Mouse (Mus musculus): ENCODE measurements around the gene Col12a1. TPM values are rescaled to one million over a fixed set of nuclear protein-coding genes. Genes with fewer than 3 reads are reported as not detected.

Col12a1 gene
- 71.3 and 97.8 TPM in 2 replicates for polyA plus RNA-seq (2015; fragmentation: Nextera tagmentation; extraction: Ambion mirVana)

DNA sequence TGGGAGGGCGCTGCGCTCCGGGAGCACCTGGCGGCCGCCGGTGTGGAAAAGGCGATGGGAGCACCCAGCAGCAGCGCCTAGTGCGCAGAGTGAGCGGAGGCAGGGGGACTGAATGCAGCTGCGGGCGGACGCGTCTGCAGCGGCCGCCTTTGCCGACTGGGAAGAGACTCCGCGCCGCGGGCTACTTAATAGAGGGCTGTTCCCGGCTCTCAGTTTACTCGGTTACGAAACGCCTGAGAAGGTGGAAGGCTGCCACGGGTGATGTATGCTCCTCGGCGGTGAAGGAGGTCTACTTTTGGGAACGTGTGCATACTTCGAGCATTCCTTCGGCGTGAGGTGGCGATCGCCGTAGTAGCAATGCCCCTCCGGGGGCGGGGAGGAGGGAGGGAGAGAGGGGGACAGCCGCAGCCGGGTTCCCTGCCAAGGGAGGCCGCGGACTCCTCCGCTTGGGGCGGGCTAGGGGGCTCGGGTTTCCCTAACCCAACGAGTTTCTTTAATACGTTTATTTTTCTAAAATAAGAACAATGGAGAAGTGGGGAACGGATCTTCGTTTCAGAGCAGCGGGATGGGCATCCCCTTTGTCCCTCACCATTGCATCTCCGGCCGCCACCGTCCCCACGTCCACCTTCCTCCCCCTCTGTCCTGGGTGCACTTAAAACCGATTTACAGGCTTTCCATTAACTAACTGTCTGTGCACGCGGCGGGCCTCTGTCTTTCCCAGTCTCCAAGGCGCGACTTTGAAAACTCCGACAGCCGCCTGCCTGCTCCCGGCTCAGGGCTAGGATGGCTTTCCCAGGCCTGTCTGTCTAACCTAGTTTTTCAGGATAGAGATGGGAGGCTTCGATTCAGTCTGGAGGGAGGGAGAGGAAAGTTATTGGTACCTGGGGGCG, at the start of gene Col12a1:
Gene Col12a1, minus strand, starts transcription at position 351 of the 890 bp plus-strand sequence.

GRCm38 (mm10) chr9:79759385-79760005, 40.9 kb upstream of the Col12a1 start, which contains the start of gene Cox7a2:
Gene Cox7a2 (minus strand): TSS chr9:79759878.

Other genes starting within 250 kb of the Col12a1 start
- 1,233 and 1,261 TPM in 2 replicates for gene Cox7a2, start 41.0 kb upstream of the Col12a1 start, polyA plus RNA-seq (2015; fragmentation: Nextera tagmentation; extraction: Ambion mirVana)
- gene Tmem30a, start 74.7 kb upstream of the Col12a1 start, polyA plus RNA-seq (2015; fragmentation: Nextera tagmentation; extraction: Ambion mirVana), result 63.7 and 73.5 TPM in 2 replicates